Mouse (Mus musculus) neural tube, embryonic 11.5 days (tissue): ENCODE data around the gene Npy. TPM values are rescaled to one million over a fixed set of nuclear protein-coding genes. Genes with fewer than 3 reads are reported as not detected.

Source experiments
- ATAC-seq: fragments of 200-750 bp; cut with Nextera tagmentation; 2 replicates; pipeline ENCODE4 v1.8.0; 2017; ENCODE audit warnings: moderate number of reproducible peaks, mild to moderate bottlenecking, moderate TSS enrichment, moderate library complexity; ENCODE audit not compliant: insufficient read depth, low FRiP score, low TSS enrichment
- DNase-seq: peaks from one replicate; pipeline ENCODE4 v3.0.0-alpha.2; 2015; ENCODE audit warnings: low spot score
- H3K27ac ChIP-seq: fragments of 300-500 bp; sonication (generic); 2 replicates; pipeline ENCODE4 v1.5.1; 2014; ENCODE audit warnings: low read depth, mild to moderate bottlenecking, low read length
- H3K27me3 ChIP-seq: fragments of 300-500 bp; sonication (generic); 2 replicates; pipeline ENCODE4 v1.6.1; 2014; ENCODE audit warnings: mild to moderate bottlenecking, low read length, mixed read lengths; ENCODE audit not compliant: control insufficient read depth, insufficient read depth
- H3K36me3 ChIP-seq: fragments of 300-500 bp; sonication (generic); 2 replicates; pipeline ENCODE4 v1.6.1; 2014; ENCODE audit warnings: mild to moderate bottlenecking, low read length, moderate library complexity, mixed read lengths; ENCODE audit not compliant: control insufficient read depth, insufficient read depth
- H3K4me1 ChIP-seq: fragments of 300-500 bp; sonication (generic); 2 replicates; pipeline ENCODE4 v1.6.1; 2014; ENCODE audit warnings: low read length, mixed read lengths; ENCODE audit not compliant: control insufficient read depth, insufficient read depth
- H3K4me2 ChIP-seq: fragments of 300-500 bp; sonication (generic); 2 replicates; pipeline ENCODE4 v1.6.1; 2014; ENCODE audit warnings: low read depth, mild to moderate bottlenecking, moderate library complexity
- H3K4me3 ChIP-seq: fragments of 300-500 bp; sonication (generic); 2 replicates; pipeline ENCODE4 v1.5.1; 2014; ENCODE audit warnings: low read depth, low read length
- H3K9ac ChIP-seq: fragments of 300-500 bp; sonication (generic); 2 replicates; pipeline ENCODE4 v1.6.1; 2014; ENCODE audit warnings: mild to moderate bottlenecking, low read length
- H3K9me3 ChIP-seq: fragments of 300-500 bp; sonication (generic); 2 replicates; pipeline ENCODE4 v1.6.1; 2016; ENCODE audit warnings: low read length; ENCODE audit not compliant: control insufficient read depth
- WGBS: fragments of 180-500 bp; shearing (Covaris S2); extraction: QIAGEN DNeasy Blood & Tissue Kit; methylation state at CpG from one replicate; pipeline ENCODE4 v1.1.7; 2014; 5-methylcytosine and 5-hydroxymethylcytosine counted together
- polyA plus RNA-seq: library from polyadenylated mRNA; unstranded; fragments of >200 nt; fragmentation: Nextera tagmentation; extraction: Ambion mirVana; gene quantifications from 2 replicates; pipeline ENCODE4 v1.2.1, GENCODE M21; 2014

Gene Npy
- polyA plus RNA-seq, 1 experiment from 2014 or later: 18.1 TPM

DNA sequence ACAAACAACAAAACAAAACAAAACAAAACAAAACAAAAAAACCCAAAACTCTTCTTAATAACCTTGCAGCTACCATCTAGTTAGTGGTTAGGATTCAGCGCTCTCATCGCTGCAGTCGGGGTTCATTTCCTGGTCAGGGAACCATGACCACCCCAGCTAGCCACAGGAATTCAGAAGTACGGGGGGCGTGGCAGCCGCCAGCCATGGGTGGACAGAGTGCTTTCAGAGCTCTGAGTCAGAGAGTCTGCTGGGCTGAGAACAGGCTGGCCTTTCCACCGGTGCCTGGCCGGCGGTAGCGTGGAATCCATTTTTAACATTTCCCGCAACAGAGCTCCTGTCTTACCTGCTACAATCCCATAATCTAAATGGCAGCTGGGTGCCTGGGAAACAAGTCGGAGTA lies 30.0 kb upstream of the Npy start:
- 82% methylated on average over 12 of the region's 12 CpGs for WGBS
- Histone ChIP-seq H3K9me3 (no peaks in the 10 kb centered on the region), H3K27me3 (no peaks in the 10 kb centered on the region), H3K4me2 (no peak overlapping the region), H3K9ac (no peak overlapping the region), H3K27ac (no peak overlapping the region), H3K36me3 (no peaks in the 10 kb centered on the region), H3K4me3 (no peak overlapping the region), H3K4me1 (no peaks in the 10 kb centered on the region)
- no peak for DNase-seq
- ATAC-seq: no peak

- Histone ChIP-seq H3K27ac (no peak overlapping the region), H3K4me2 (no peak overlapping the region), H3K9me3 (no peaks in the 10 kb centered on the region), H3K36me3 (no peaks in the 10 kb centered on the region), H3K27me3 (no peaks in the 10 kb centered on the region), H3K4me1 (no peaks in the 10 kb centered on the region), H3K9ac (no peak overlapping the region), H3K4me3 (no peak overlapping the region)
- DNase-seq: no peak
- WGBS: 55% methylated on average over 8 of the region's 8 CpGs
- no peak for ATAC-seq
These were observed 18.4 kb upstream of the Npy start for GRCm38 (mm10) chr6:49804105-49804504.

DNA sequence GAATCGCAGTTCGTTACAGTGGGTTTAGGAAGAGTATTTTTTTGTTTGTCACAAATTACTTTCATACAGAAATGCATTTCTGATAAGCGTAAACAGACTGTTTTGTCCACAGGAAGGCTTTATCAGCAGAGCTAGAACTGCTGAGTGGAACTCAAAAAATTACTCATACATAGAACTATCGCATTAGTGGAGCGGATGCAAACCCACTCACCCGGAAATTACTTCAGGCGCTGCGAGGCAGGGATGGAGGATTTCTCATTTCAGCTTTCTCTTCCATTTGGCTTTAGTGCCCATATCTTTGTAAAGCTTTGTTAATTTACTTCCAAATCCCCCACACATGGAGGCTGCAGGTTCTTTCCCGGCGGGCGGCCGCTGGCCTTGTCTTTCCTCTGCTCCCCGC lies 14.4 kb upstream of the Npy start:
- Histone ChIP-seq H3K9me3 (no peaks in the 10 kb centered on the region), H3K4me3 (no peak overlapping the region), H3K36me3 (no peaks in the 10 kb centered on the region), H3K4me1 (no peaks in the 10 kb centered on the region), H3K4me2 (peak overlapping the region; percentile 2; the same call in 1 of the 2 replicates), H3K27me3 (no peaks in the 10 kb centered on the region), H3K9ac (no peak overlapping the region), H3K27ac (no peak overlapping the region)
- ATAC-seq (no peak), DNase-seq (no peak)
- WGBS: 19% methylated on average over 13 of the region's 13 CpGs

GRCm38 (mm10) chr6:49817183-49817582 lies 5.3 kb upstream of the Npy start:
- WGBS: 73% methylated on average over 5 of the region's 5 CpGs
- ATAC-seq: no peak
- H3K4me3 ChIP-seq: no peak overlapping the region
- H3K27me3 ChIP-seq: peaks cover 12% of the 10 kb centered on the region
- no peak overlapping the region for H3K4me2 ChIP-seq
- H3K36me3 ChIP-seq: no peaks in the 10 kb centered on the region
- no peak overlapping the region for H3K9ac ChIP-seq
- H3K4me1 ChIP-seq: 0 out of 2 replicates have a peak, but pooled peaks cover 2% of the 10 kb centered on the region
- H3K9me3 ChIP-seq: no peaks in the 10 kb centered on the region
- no peak for DNase-seq
- no peak overlapping the region for H3K27ac ChIP-seq

DNA sequence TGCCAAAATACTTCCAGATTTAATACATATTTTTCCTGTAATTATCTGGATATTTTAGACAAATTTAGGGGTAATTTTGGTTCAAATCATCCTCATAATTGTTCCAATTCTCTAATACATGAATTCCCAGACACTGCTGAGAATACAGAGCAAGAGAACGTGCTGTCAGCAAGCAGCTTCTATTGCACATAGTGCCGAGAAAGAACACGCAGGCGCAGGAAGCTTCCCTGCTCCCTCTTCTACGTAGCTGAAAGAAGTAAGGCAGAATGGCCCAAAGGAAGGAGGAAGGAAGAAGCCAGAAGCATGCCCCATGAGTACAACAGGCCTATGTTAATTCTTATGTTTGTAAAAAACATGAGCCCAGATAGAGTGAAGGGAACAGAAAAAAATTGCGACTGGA lies 4.9 kb upstream of the Npy start:
- ATAC-seq: no peak
- H3K27ac ChIP-seq: no peak overlapping the region
- 79% methylated on average over 6 of the region's 6 CpGs for WGBS

GRCm38 (mm10) chr6:49822871-49823230 lies 341 bp downstream of the Npy start:
- 0 out of 2 replicates have a peak overlapping the region, but pooled peaks have one; percentile 12 for H3K9ac ChIP-seq
- 0% methylated on average over 10 of the region's 10 CpGs for WGBS
- 0 out of 2 replicates have a peak, but pooled peaks cover 2% of the 10 kb centered on the region for H3K4me1 ChIP-seq
- H3K4me2 ChIP-seq: peak overlapping the region; percentile 60
- peak; percentile 23 for DNase-seq
- ATAC-seq: no peak
- no peak overlapping the region for H3K27ac ChIP-seq
- H3K9me3 ChIP-seq: no peaks in the 10 kb centered on the region
- H3K36me3 ChIP-seq: no peaks in the 10 kb centered on the region
- H3K4me3 ChIP-seq: peak overlapping the region; percentile 26
- peaks cover 35% of the 10 kb centered on the region for H3K27me3 ChIP-seq

More for the DNA sequence above, 4.9 kb upstream of the Npy start:
- Histone ChIP-seq H3K27me3 (peaks cover 16% of the 10 kb centered on the region), H3K9me3 (no peaks in the 10 kb centered on the region), H3K4me2 (no peak overlapping the region), H3K36me3 (no peaks in the 10 kb centered on the region), H3K9ac (no peak overlapping the region), H3K4me3 (no peak overlapping the region), H3K4me1 (0 out of 2 replicates have a peak, but pooled peaks cover 2% of the 10 kb centered on the region)
- DNase-seq: no peak

DNA sequence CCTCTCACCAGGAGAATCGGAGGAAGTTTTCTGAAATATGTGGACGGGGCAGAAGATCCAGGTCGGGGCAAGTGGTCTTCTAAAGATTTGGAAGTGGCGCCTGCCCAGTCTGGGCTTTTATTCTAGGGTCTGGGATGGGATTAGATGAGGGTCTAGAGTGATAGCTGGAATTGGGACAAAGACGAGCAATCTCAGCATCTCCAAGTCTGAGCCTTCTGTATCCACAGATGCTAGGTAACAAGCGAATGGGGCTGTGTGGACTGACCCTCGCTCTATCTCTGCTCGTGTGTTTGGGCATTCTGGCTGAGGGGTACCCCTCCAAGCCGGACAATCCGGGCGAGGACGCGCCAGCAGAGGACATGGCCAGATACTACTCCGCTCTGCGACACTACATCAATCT lies 861 bp downstream of the Npy start:
- H3K9ac ChIP-seq: no peak overlapping the region
- H3K9me3 ChIP-seq: no peaks in the 10 kb centered on the region
- no peak overlapping the region for H3K27ac ChIP-seq
- WGBS: 5% methylated on average over 15 of the region's 15 CpGs
- H3K4me1 ChIP-seq: 0 out of 2 replicates have a peak, but pooled peaks cover 2% of the 10 kb centered on the region
- DNase-seq (peak; percentile 26), ATAC-seq (no peak)
- H3K4me2 ChIP-seq: no peak overlapping the region
- no peak overlapping the region for H3K4me3 ChIP-seq
- H3K27me3 ChIP-seq: peaks cover 35% of the 10 kb centered on the region
- no peaks in the 10 kb centered on the region for H3K36me3 ChIP-seq

- ATAC-seq: no peak
- no peak for DNase-seq
- H3K36me3 ChIP-seq: no peaks in the 10 kb centered on the region
- H3K4me3 ChIP-seq: no peak overlapping the region
- 0 out of 2 replicates have a peak, but pooled peaks cover 2% of the 10 kb centered on the region for H3K4me1 ChIP-seq
- no peak overlapping the region for H3K9ac ChIP-seq
- H3K27me3 ChIP-seq: peaks cover 35% of the 10 kb centered on the region
- 19% methylated on average over 2 of the region's 2 CpGs for WGBS
- no peak overlapping the region for H3K27ac ChIP-seq
- H3K9me3 ChIP-seq: no peaks in the 10 kb centered on the region
- H3K4me2 ChIP-seq: no peak overlapping the region
These were observed 1.3 kb downstream of the Npy start for GRCm38 (mm10) chr6:49823821-49824220.

- DNase-seq (no peak), ATAC-seq (no peak)
- H3K4me1 ChIP-seq: no peaks in the 10 kb centered on the region
- no peaks in the 10 kb centered on the region for H3K36me3 ChIP-seq
- 69% methylated on average over 2 of the region's 2 CpGs for WGBS
- no peaks in the 10 kb centered on the region for H3K9me3 ChIP-seq
- no peak overlapping the region for H3K27ac ChIP-seq
- no peak overlapping the region for H3K9ac ChIP-seq
- H3K4me2 ChIP-seq: no peak overlapping the region
- no peak overlapping the region for H3K4me3 ChIP-seq
- no peaks in the 10 kb centered on the region for H3K27me3 ChIP-seq
These were observed 9.1 kb downstream of the Npy start for GRCm38 (mm10) chr6:49831579-49831978.
